Mouse (Mus musculus): ENCODE measurements around the gene Lrrc66.
A peak's percentile ranks its signal among the peaks of the same experiment; 100 is the strongest.

The Lrrc66 gene

DNA sequence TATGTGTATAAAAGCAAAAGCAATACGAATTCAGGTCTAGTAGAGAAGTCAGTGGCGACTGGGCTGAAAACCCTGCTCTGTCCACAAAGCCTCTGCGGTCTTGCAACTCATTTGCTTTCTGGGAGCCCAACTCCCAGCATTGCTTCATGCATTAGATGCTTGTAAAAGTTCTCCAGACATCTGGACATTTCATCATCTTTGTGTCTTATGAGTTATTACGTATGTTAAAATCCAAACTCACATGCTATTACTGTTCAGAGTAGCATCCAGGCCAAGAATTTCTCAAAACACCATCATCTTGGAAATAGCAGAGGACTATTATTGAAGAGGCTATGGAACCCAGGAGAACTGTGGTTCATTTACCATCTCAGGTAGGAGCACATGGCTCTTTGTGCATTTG, 21.3 kb downstream of the Lrrc66 start:
- peak; percentile 60 for DNase-seq

DNA sequence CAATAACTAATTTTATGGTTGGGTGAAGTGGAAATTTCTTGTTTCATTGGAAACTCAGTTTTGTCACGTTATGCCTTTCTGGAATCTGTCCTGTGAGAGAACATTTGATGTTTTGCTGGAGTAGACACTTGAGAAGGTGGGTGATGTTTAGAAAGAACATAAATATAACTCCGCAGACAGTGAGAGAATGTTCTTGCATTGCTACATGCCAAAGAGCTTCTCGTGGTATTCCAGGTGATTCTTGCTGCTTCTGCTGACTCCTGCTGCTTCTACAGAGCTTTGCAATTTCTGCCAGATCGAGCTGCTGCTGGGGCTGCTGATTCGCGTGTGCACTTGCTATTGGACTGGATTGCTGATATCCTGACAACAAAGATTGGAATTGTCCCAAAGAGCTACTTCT, 27.4 kb downstream of the Lrrc66 start:
- peak; percentile 13 for DNase-seq

- no peak for DNase-seq
Measured at GRCm38 (mm10) chr5:73604542-73604941, 27.8 kb downstream of the Lrrc66 start.

- no peak for DNase-seq
Measured at GRCm38 (mm10) chr5:73602865-73603264, 29.5 kb downstream of the Lrrc66 start.

DNA sequence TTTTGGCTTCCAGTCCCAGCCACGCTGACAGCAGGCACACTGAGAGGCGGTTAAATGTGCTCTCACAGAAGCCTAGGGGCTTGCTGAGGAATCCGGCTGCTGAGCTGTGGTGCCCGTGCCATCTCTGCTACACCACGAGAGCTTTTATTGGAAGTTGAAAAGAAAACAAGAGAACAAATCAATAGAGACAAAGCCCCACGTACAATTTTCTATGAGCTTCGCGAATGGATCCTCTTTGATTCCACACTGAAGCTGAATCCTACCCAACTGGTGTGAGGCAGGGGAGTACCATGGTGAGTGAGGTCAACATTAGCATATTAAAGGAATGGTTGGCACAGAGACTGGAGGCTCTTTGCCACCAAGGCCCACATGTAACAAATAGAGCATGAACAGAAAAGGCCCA, 31.0 kb downstream of the Lrrc66 start:
- peak; percentile 75 for DNase-seq

DNA sequence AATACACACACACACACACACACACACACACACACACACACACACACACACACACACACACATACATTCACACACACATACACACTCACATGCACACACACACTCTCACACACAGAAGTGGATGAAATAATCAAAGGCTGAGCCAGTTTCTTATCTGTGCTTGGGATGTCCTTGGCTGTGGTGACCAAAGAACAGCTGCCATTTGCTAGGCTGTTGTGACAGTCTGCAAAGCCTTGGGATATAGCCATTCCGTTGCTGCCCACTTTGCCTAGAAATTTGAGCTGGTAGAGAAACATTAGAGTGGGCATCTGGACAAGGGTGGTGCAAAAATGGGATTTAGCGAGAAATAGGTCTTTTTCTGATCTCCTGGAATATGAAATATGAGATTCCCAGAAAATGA, 32.3 kb downstream of the Lrrc66 start:
- peak; percentile 92 for DNase-seq

GRCm38 (mm10) chr5:73598943-73599695, 33.2 kb downstream of the Lrrc66 start:
- DNase-seq, result peak; percentile 93

DNA sequence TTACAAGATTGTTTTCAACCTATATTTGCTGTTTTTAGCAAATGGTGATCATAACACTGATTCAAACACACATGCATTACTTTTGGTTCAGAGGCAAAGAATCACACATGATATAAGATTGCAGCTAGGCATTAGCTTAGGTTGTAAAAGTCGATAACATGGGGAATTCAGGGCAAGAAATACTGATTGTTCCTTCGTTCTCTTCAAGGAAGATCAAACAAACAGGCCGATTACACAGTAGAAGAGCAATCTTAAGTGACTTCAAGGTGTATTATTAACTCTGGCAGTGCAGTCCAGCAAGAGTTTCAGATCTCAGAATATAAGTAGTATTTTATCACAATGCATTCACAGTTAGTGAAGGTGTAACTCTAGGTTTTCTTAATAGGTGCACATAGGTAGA, 45.2 kb downstream of the Lrrc66 start:
- no peak for DNase-seq

- peak; percentile 11 for DNase-seq
Measured at GRCm38 (mm10) chr5:73586597-73586996, 45.7 kb downstream of the Lrrc66 start.

DNA sequence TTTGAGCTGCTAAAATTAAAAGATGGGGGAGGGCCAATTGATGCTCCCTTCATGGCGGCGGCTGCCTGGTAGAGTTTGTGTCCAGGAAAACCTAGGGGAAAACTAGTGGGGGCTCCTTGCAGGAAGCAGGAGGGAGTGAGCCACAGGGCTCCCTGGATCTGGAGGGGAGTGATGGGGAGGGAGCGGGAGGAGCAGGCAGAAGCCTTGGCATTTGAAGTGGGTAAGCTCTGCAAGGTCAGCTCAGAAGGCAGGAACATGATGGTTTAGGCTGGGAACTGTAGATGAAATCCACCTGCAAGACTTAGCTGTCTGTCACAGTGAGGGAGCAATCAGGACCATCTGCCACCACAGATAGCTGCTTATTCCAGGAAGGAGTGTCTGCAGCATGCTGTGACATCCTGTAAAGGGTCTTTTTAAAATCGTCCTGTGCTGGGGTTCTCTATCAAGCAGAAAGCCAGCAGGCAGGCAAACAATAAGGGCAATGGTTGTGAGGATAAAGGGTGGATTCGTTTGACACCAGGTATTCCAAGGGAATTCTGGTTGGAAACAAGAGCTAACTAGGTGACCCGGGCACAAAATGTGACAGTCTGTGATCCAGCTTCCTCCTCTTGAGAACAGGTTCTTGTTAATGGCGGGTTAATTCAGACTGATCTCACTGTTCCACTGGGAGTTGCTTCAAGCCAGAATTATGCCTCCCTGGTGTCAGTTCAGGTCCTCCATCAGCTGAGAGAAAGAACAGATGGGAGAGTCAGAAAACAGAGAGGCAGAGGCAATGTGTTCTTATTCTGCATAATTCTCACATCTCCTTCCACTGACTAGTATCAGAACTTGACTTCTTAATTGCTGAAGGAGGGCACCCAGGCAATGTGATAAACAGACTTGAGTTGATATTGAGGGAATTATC, 46.9 kb downstream of the Lrrc66 start:
- DNase-seq, result peak; percentile 74

GRCm38 (mm10) chr5:73584011-73584410, 48.3 kb downstream of the Lrrc66 start:
- DNase-seq, result peak; percentile 64

- peak; percentile 58 for DNase-seq
Measured at GRCm38 (mm10) chr5:73578131-73578530, 54.2 kb downstream of the Lrrc66 start.

- peak; percentile 84 for DNase-seq
Measured at GRCm38 (mm10) chr5:73576708-73577107, 55.6 kb downstream of the Lrrc66 start.

DNA sequence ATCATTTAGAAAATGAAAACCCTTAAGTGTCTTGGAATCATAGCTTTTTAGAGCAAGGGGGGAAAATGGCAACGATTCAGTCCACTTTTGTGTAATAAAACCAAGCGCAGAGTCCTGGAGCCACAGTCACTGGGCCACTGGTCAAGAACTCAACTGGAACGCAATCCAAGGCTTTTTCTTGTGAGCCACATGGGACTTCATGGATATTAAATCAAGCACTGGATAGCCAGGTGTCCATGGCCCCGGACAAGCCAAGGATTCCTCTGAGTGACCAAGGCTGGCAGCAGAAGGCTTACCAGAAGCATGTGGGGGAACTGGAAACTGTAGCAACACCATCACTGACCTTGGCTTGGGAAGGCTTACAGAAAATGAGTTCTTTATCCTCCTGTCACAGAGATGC, 57.7 kb downstream of the Lrrc66 start:
- peak; percentile 94 for DNase-seq

DNA sequence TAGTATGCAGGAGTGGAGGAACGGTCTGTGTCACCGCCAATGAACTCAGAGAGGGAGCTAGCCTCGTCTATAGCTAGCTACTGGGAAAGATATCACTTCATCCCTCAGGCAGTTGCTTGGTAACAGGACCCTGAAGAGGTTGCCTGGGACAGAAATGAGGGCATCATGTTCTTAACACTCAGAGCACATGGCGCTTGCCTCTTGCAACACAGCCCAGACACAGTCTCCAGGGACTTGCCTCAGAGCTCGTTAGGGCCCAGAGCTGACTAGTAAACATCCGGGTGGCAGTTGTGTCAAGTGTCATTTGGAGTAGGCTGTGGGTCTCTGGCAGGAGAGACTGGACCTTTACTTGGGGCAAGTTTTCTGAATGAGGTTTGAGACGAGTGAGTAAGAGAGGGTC, 58.5 kb downstream of the Lrrc66 start:
- peak; percentile 97 for DNase-seq

- peak; percentile 55 for DNase-seq
Measured at GRCm38 (mm10) chr5:73572846-73573245, 59.5 kb downstream of the Lrrc66 start.

GRCm38 (mm10) chr5:73571395-73572156, 60.8 kb downstream of the Lrrc66 start:
- peak; percentile 73 for DNase-seq

DNA sequence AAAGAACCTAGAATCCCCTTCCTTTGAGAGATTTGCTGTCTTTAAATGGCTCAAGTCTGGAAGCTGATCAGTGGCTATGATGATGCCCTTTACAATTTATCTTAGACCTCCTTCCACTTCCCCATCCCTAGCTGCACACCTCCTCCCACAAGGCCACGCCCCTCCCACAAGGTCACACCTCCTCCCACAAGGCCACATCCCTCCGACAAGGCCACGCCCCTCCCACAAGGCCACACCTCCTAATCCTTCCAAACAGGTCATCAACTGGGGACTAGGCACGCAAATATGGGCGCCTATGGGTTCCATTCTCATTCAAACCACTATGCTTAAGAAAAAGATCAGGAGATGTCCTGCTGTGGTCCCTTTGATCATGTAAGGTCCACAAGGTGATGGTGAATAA, 63.1 kb downstream of the Lrrc66 start:
- DNase-seq, result peak; percentile 55

DNA sequence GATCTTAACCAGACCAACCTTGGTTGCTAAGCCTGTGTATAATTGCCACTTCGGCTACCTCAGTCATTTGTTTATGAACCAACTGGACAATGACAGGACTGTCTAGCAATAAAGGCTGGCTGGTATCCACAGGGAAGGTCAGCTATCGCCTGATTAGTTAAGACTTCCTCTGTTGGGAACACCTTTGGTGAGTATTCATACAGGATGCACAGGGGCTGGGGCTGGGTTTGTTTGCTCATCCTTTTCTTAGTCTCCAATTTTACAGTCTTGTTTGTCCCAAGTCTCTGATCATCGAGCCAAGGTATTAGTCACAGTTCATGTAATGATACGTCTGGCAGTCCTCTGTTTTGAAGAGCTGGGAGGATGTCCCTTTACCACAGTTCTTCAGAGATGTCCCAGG, 65.4 kb downstream of the Lrrc66 start:
- peak; percentile 71 for DNase-seq

GRCm38 (mm10) chr5:73566119-73566518, 66.2 kb downstream of the Lrrc66 start:
- DNase-seq, result peak; percentile 85

GRCm38 (mm10) chr5:73564038-73564437, 68.3 kb downstream of the Lrrc66 start:
- DNase-seq, result peak; percentile 95

DNA sequence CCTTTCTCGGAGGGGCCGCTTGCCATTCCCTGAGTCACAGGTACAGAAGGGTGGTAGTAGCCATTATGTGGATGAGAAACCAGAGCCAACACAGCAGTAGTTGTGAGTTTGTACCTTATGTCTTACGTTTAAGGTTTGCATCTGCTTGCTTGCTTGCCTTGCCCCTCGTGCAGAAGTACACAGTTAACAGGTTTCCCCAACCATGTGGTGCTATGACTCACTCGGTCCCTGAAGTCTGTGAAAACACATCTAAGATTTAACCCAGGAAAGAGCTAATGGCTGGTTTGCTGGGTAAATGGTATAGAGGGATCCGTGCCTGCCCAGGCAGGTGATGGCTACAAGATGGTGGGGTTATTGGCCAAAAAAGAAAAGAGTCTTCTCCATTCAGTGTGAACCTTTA, 73.6 kb downstream of the Lrrc66 start:
- DNase-seq, result no peak

DNA sequence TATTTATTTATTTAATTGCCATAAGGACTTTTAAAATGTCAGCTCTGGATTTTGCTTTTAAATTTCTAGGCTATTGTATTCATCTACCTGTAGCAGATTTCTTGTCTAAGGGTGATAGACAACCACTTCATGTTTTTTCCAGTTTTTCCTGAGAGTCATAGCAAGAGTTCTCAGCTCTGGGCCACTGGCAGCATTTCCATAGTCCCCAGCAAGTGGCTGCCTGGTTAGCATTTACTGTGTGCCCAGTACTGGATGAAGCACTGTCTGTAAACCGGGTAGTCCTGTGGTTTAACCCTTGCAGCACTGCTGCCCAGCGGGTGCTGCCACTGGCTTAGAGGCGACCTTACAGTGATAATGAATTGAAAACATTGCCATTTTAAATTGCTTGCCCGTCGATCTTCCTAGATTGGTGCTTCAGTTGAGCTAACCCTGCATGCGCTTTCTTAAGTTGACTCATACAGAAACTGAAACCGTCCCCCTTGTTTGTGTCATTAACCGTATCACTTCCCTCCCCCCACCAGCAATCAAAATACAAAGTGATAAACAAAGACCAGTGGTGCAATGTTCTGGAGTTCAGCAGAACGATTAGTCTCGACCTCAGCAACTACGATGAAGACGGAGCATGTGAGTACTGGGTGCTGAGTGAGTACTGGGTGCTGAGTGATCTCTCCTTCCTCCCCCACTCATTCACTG, 75.4 kb downstream of the Lrrc66 start:
- DNase-seq, result no peak

All from heart, adult 11 months (tissue).